9 mouse cellular contexts compared by ENCODE assay signal in the genomic region with DNA sequence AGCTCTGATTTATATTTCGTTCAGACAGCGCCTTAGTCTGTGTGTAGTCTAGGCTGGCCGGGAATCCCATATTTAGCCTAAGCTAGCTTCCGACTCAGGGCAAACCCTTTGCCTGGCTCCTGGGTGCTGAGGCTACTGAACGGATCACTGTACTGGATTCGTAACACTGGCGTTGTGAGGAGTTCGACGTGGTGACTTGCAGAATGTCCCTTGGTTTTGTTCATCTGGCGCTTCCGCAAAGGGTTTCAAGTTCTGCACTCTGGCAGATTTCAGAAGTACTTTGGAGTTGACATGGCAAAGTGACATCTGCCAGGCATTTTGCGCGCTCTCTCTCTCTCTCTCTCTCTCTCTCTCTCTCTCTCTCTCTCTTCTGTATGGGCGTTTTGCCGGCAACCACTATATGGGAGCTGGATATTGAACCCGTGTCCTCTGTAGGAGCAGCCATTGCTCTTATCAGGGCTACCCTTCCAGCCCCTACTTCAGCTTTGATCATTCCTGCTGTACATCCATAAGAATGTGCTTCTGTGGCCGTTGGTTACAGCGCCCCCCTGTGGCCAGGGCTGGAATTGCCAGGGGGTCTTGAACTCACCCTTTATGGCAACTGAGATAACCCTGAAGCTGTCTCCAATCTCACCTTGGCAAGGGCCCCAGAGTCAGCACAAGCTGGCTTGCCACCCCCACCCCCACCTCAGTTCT. TPM values are rescaled to one million over a fixed set of nuclear protein-coding genes. Genes with fewer than 3 reads are reported as not detected.
DNase-seq lines count a peak whose midpoint lies in the region; ATAC-seq and TF ChIP-seq lines count a peak whose summit lies in the region.
"Had no signal": no experiment of that assay in that cellular context is flagged by ENCODE, and none has a peak within 500 bp of the region (broad histone marks: within the 10 kb centered on the region; RNA-seq: fewer than 3 reads in every experiment).

No protein-coding gene starts in this region.

- 88% methylated on average over 18 of the region's 18 CpGs for WGBS in neural tube, embryonic 15.5 days
- WGBS in neural tube, embryonic 11.5 days, result 83% methylated on average over 18 of the region's 18 CpGs

- peaks cover 9% of the 10 kb centered on the region for H3K27me3 ChIP-seq in neural tube, embryonic 15.5 days (replicated peaks)
- no peaks in the 10 kb centered on the region for H3K27me3 ChIP-seq in neural tube, embryonic 11.5 days (ENCODE audit: control insufficient read depth, insufficient read depth, low read length)

- intact Hi-C loops in gastrocnemius, adult 2 months (cut with DNase I), result loop anchor here (10.0 kb wide), 1 partner anchor 287 kb away; no protein-coding TSS in a partner anchor
- intact Hi-C loops in gastrocnemius, postnatal 14 days (cut with DNase I; ENCODE audit: low total_unique reads), result loop anchor here (10.0 kb wide), 1 partner anchor 287 kb away; no protein-coding TSS in a partner anchor

- H3K27ac ChIP-seq in gastrocnemius, adult 2 months, result peak overlapping the region; percentile 98
- no peak overlapping the region for H3K27ac ChIP-seq in neural tube, embryonic 15.5 days (replicated peaks)
- no peak overlapping the region for H3K27ac ChIP-seq in neural tube, embryonic 11.5 days (ENCODE audit: low read depth, low read length)

- no peak overlapping the region for H3K4me2 ChIP-seq in neural tube, embryonic 15.5 days
- H3K4me2 ChIP-seq in neural tube, embryonic 11.5 days (ENCODE audit: low read depth), result no peak overlapping the region

- DNase-seq in gastrocnemius, adult 2 months, result peak; percentile 57
- no peak for DNase-seq in gastrocnemius, postnatal 14 days
- peak; percentile 46 for DNase-seq in neural tube, embryonic 10.5 days (ENCODE audit: extremely low spot score, low spot score)
- DNase-seq in cerebellum, postnatal 10 days, result peak; percentile 62 to 72
- DNase-seq in neural tube, embryonic 11.5 days (ENCODE audit: low spot score), result peak; percentile 46
- DNase-seq in ovary, adult 18-20 months (ENCODE audit: low spot score), result no peak

- no peaks in the 10 kb centered on the region for H3K36me3 ChIP-seq in neural tube, embryonic 15.5 days
- no peaks in the 10 kb centered on the region for H3K36me3 ChIP-seq in neural tube, embryonic 11.5 days (ENCODE audit: control insufficient read depth, insufficient read depth, low read length)

- TF ChIP-seq CTCF in gastrocnemius, adult 2 months (IDR thresholded peaks at IDR 0.05), result peak; percentile 89

- H3K9ac ChIP-seq in neural tube, embryonic 15.5 days (replicated peaks), result no peak overlapping the region
- H3K9ac ChIP-seq in neural tube, embryonic 11.5 days (ENCODE audit: low read length), result no peak overlapping the region

- no peaks in the 10 kb centered on the region for H3K9me3 ChIP-seq in neural tube, embryonic 15.5 days (replicated peaks)
- no peaks in the 10 kb centered on the region for H3K9me3 ChIP-seq in neural tube, embryonic 11.5 days (ENCODE audit: control insufficient read depth, low read length)

- H3K4me1 ChIP-seq in neural tube, embryonic 15.5 days, result peaks cover 24% of the 10 kb centered on the region
- H3K4me1 ChIP-seq in neural tube, embryonic 11.5 days (ENCODE audit: control insufficient read depth, insufficient read depth, low read length), result peaks cover 20% of the 10 kb centered on the region

- H3K4me3 ChIP-seq in gastrocnemius, adult 2 months, result peak overlapping the region; percentile 76
- no peak overlapping the region for H3K4me3 ChIP-seq in neural tube, embryonic 15.5 days (replicated peaks)
- no peak overlapping the region for H3K4me3 ChIP-seq in neural tube, embryonic 11.5 days (ENCODE audit: low read depth, low read length)

- ATAC-seq in neural tube, embryonic 15.5 days (ENCODE audit: low FRiP score), result no peak
- ATAC-seq in neural tube, embryonic 11.5 days (ENCODE audit: insufficient read depth, low FRiP score, low TSS enrichment), result no peak
- ATAC-seq in granulocyte monocyte progenitor cell, adult 5-6 weeks (replicated peaks; ENCODE audit: poor library complexity, severe bottlenecking), result no peak

RNA-seq across cellular contexts. Expression of a gene that starts 4.9 kb away (rescaled TPM):
- 10 to 100 TPM; 41.7 to 51.3 TPM for total RNA-seq in gastrocnemius, adult 2 months (2021)
- total RNA-seq in gastrocnemius, postnatal 14 days (2021), result 10 to 100 TPM; 19.3 to 20.2 TPM
- 0.67 and 0.74 TPM in 2 replicates for polyA plus RNA-seq in neural tube, embryonic 15.5 days (2015; fragmentation: Nextera tagmentation; extraction: Ambion mirVana)
- 0.24 and 0.28 TPM in 2 replicates for polyA plus RNA-seq in neural tube, embryonic 11.5 days (2014; fragmentation: Nextera tagmentation; extraction: Ambion mirVana)
- 0.62 and 0.94 TPM in 2 replicates for total RNA-seq in granulocyte monocyte progenitor cell, adult 5-6 weeks (2014; fragmentation: Nextera tagmentation)
- 1.6 and 2.6 TPM in 2 replicates for total RNA-seq in granulocyte monocyte progenitor cell, adult 5-6 weeks (2017)

RNA-seq across cellular contexts. Expression of a gene that starts 27.0 kb away (rescaled TPM):
- not detected for total RNA-seq in gastrocnemius, adult 2 months (2021)
- total RNA-seq in gastrocnemius, postnatal 14 days (2021), result under 1 TPM; 0.49 to 0.58 TPM
- 2.4 and 2.7 TPM in 2 replicates for polyA plus RNA-seq in neural tube, embryonic 15.5 days (2015; fragmentation: Nextera tagmentation; extraction: Ambion mirVana)
- 2.9 and 3.3 TPM in 2 replicates for polyA plus RNA-seq in neural tube, embryonic 11.5 days (2014; fragmentation: Nextera tagmentation; extraction: Ambion mirVana)
- not detected in 2 replicates for total RNA-seq in granulocyte monocyte progenitor cell, adult 5-6 weeks (2014; fragmentation: Nextera tagmentation)
- not detected in 2 replicates for total RNA-seq in granulocyte monocyte progenitor cell, adult 5-6 weeks (2017)
- total RNA-seq: hematopoietic stem cell, adult 5-6 weeks had no signal

RNA-seq across cellular contexts. Expression of a gene that starts 56.7 kb away (rescaled TPM):
- total RNA-seq in gastrocnemius, adult 2 months (2021), result not detected
- total RNA-seq in gastrocnemius, postnatal 14 days (2021), result not detected
- polyA plus RNA-seq in neural tube, embryonic 15.5 days (2015; fragmentation: Nextera tagmentation; extraction: Ambion mirVana), result not detected in 2 replicates
- polyA plus RNA-seq in neural tube, embryonic 11.5 days (2014; fragmentation: Nextera tagmentation; extraction: Ambion mirVana), result not detected in 2 replicates
- not detected in 2 replicates for total RNA-seq in granulocyte monocyte progenitor cell, adult 5-6 weeks (2014; fragmentation: Nextera tagmentation)
- not detected in 2 replicates for total RNA-seq in granulocyte monocyte progenitor cell, adult 5-6 weeks (2017)
- total RNA-seq: hematopoietic stem cell, adult 5-6 weeks had no signal

Comparison
In these comparisons a context has a peak if more than half of its experiments do, and no peak if none do; other contexts are left out.
1. DNase-seq: peak in gastrocnemius, adult 2 months (single experiment), neural tube, embryonic 10.5 days (single experiment), cerebellum, postnatal 10 days (2 of 2) and neural tube, embryonic 11.5 days (single experiment); none in gastrocnemius, postnatal 14 days (single experiment) and ovary, adult 18-20 months (single experiment).
2. RNA of a gene that starts 4.9 kb away (total RNA-seq): 41.7 to 51.3 TPM in gastrocnemius, adult 2 months and 19.3 to 20.2 TPM in gastrocnemius, postnatal 14 days; 0.62 to 2.6 TPM in granulocyte monocyte progenitor cell, adult 5-6 weeks; every median in the first group is over 4 times any median in the second.